ENCODE assay signal across 28 mouse cellular contexts in the genomic region with DNA sequence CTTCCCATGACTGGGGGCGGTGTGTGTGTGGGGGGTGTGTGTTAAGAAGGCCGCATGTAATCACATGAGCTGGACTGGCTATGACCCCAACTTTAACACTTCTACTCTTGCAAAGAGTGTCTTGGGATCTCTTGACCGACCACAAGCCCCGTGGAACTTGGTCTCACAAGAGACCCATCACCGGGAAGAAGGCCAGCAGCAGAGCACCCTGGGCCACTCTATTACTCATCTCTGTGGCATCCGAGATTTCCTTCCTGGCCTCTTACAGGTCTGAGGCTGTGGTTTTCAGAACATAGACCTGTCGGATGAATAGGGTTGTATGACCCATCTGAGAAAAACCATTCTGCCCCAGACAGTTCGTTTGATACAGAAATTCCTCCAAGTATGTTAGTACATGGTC.
A peak's percentile ranks its signal among the peaks of the same experiment; 100 is the strongest.
DNase-seq lines count a peak whose midpoint lies in the region; ATAC-seq and TF ChIP-seq lines count a peak whose summit lies in the region.
"Had no signal": no experiment of that assay in that cellular context is flagged by ENCODE, and none has a peak within 500 bp of the region (broad histone marks: within the 10 kb centered on the region; RNA-seq: fewer than 3 reads in every experiment).

No protein-coding gene starts in this region.

- in situ Hi-C loops in Patski (cut with MboI; ENCODE audit: low pct_unique_long_range_greater_than_20kb) = loop anchor here (5.0 kb wide), 1 partner anchor 64 kb away; no protein-coding TSS in a partner anchor

- no peaks in the 10 kb centered on the region for H3K9me3 ChIP-seq in midbrain, embryonic 11.5 days (ENCODE audit: control insufficient read depth, low read length)
- peaks cover 5% of the 10 kb centered on the region for H3K9me3 ChIP-seq in midbrain, embryonic 13.5 days
- H3K9me3 ChIP-seq in forebrain, embryonic 12.5 days = no peaks in the 10 kb centered on the region
- H3K9me3 ChIP-seq: embryonic facial prominence, embryonic 13.5 days; embryonic facial prominence, embryonic 15.5 days; forebrain, embryonic 10.5 days; forebrain, embryonic 13.5 days; forebrain, embryonic 15.5 days; G1E had no signal

- H3K27ac ChIP-seq in midbrain, embryonic 11.5 days (ENCODE audit: low read depth, low read length) = no peak overlapping the region
- no peak overlapping the region for H3K27ac ChIP-seq in midbrain, embryonic 13.5 days
- no peak overlapping the region for H3K27ac ChIP-seq in forebrain, embryonic 12.5 days
- H3K27ac ChIP-seq: embryonic facial prominence, embryonic 13.5 days; embryonic facial prominence, embryonic 15.5 days; forebrain, embryonic 10.5 days; forebrain, embryonic 13.5 days; forebrain, embryonic 15.5 days had no signal

- no peak overlapping the region for H3K9ac ChIP-seq in midbrain, embryonic 11.5 days (ENCODE audit: low read length)
- no peak overlapping the region for H3K9ac ChIP-seq in midbrain, embryonic 13.5 days (replicated peaks)
- H3K9ac ChIP-seq in forebrain, embryonic 12.5 days = no peak overlapping the region
- H3K9ac ChIP-seq: embryonic facial prominence, embryonic 13.5 days; embryonic facial prominence, embryonic 15.5 days; forebrain, embryonic 13.5 days; forebrain, embryonic 15.5 days; forebrain, postnatal 0 days had no signal

- no peak overlapping the region for H3K4me3 ChIP-seq in midbrain, embryonic 11.5 days (ENCODE audit: low read depth, low read length)
- H3K4me3 ChIP-seq in midbrain, embryonic 13.5 days (replicated peaks) = no peak overlapping the region
- no peak overlapping the region for H3K4me3 ChIP-seq in forebrain, embryonic 12.5 days (replicated peaks)
- H3K4me3 ChIP-seq: embryonic facial prominence, embryonic 13.5 days; embryonic facial prominence, embryonic 15.5 days; erythroblast, embryonic 14.5 days; forebrain, embryonic 10.5 days; forebrain, embryonic 13.5 days; forebrain, embryonic 15.5 days had no signal

- intact Hi-C loops in heart, postnatal 25 days (cut with DNase I) = no loop called here

- no peak for ATAC-seq in midbrain, embryonic 11.5 days (ENCODE audit: low FRiP score)
- no peak for ATAC-seq in midbrain, embryonic 13.5 days
- ATAC-seq in Patski = peak; percentile 82
- no peak for ATAC-seq in forebrain, embryonic 12.5 days (ENCODE audit: low FRiP score)
- ATAC-seq: CD4-positive, CD25-positive, alpha-beta regulatory T cell, adult 4 months; forebrain, embryonic 13.5 days; forebrain, embryonic 15.5 days; forebrain, postnatal 0 days had no signal

- CTCF ChIA-PET in Patski (lab: Charles Lee) = interaction anchor here (1.3 kb wide), 1 partner anchor 10 kb away, joined by 3 read pairs; no protein-coding TSS in a partner anchor

- no peak for TF ChIP-seq CTCF in Patski (IDR thresholded peaks at IDR 0.05)

- 94% methylated on average over 8 of the region's 8 CpGs for WGBS in midbrain, embryonic 11.5 days
- 96% methylated on average over 8 of the region's 8 CpGs for WGBS in midbrain, embryonic 13.5 days
- 93% methylated on average over 8 of the region's 8 CpGs for WGBS in forebrain, embryonic 12.5 days

- H3K36me3 ChIP-seq in midbrain, embryonic 11.5 days (ENCODE audit: control insufficient read depth, insufficient read depth, low read length) = no peaks in the 10 kb centered on the region; the same call in 1 of the 2 replicates
- H3K36me3 ChIP-seq in midbrain, embryonic 13.5 days = peaks cover 13% of the 10 kb centered on the region
- peaks cover 12% of the 10 kb centered on the region; the same call in 1 of the 2 replicates for H3K36me3 ChIP-seq in forebrain, embryonic 12.5 days (replicated peaks)

- H3K4me1 ChIP-seq in midbrain, embryonic 11.5 days (ENCODE audit: control insufficient read depth, insufficient read depth, low read length) = peaks cover 22% of the 10 kb centered on the region
- H3K4me1 ChIP-seq in midbrain, embryonic 13.5 days (replicated peaks) = peaks cover 29% of the 10 kb centered on the region
- peaks cover 17% of the 10 kb centered on the region; the same call in 1 of the 2 replicates for H3K4me1 ChIP-seq in forebrain, embryonic 12.5 days
- H3K4me1 ChIP-seq: forebrain, embryonic 13.5 days; forebrain, embryonic 15.5 days had no signal

- H3K4me2 ChIP-seq in midbrain, embryonic 11.5 days = no peak overlapping the region
- no peak overlapping the region for H3K4me2 ChIP-seq in midbrain, embryonic 13.5 days (replicated peaks)
- H3K4me2 ChIP-seq in forebrain, embryonic 12.5 days = no peak overlapping the region
- H3K4me2 ChIP-seq: embryonic facial prominence, embryonic 13.5 days; embryonic facial prominence, embryonic 15.5 days; forebrain, embryonic 13.5 days; forebrain, embryonic 15.5 days had no signal

- H3K27me3 ChIP-seq in midbrain, embryonic 11.5 days (ENCODE audit: control insufficient read depth, insufficient read depth, low read length) = peaks cover 13% of the 10 kb centered on the region
- H3K27me3 ChIP-seq in midbrain, embryonic 13.5 days = peaks cover 28% of the 10 kb centered on the region
- no peaks in the 10 kb centered on the region for H3K27me3 ChIP-seq in Patski
- no peaks in the 10 kb centered on the region for H3K27me3 ChIP-seq in forebrain, embryonic 12.5 days
- H3K27me3 ChIP-seq: CH12.LX; embryonic facial prominence, embryonic 15.5 days; forebrain, embryonic 13.5 days; forebrain, embryonic 15.5 days had no signal

- DNase-seq in midbrain, embryonic 11.5 days (ENCODE audit: low spot score, missing footprints) = peak; percentile 80
- DNase-seq in 416B (ENCODE audit: low read depth) = peak; percentile 69
- peak; percentile 70 for DNase-seq in Muller cell, postnatal 12 days (ENCODE audit: inconsistent ontology term)
- DNase-seq in Patski (ENCODE audit: low read depth, low spot score) = peak; percentile 65
- no peak for DNase-seq in heart, postnatal 25 days (ENCODE audit: low spot score)
- no peak for DNase-seq in liver
- DNase-seq: adrenal gland, adult 2 months; adrenal gland, postnatal 10 days; adrenal gland, postnatal 25 days; cerebellum, adult 11 months; cerebellum, adult 18-20 months; cerebellum, adult 8-10 months; cerebellum, adult 9-11 months; cerebellum, postnatal 14 days; cerebellum, postnatal 36 days; embryo, embryonic 11 days; forebrain, postnatal 0 days had no signal

- POLR2A ChIA-PET in Patski (lab: Charles Lee) = no interaction called here

Comparison
In these comparisons a context has a peak if more than half of its experiments do, and no peak if none do; other contexts are left out.
1. DNase-seq: peak in midbrain, embryonic 11.5 days (single experiment), 416B (single experiment), Muller cell, postnatal 12 days (single experiment) and Patski (single experiment); none in heart, postnatal 25 days (single experiment) and liver (single experiment).